Mouse (Mus musculus): Measurements from ENCODE around the gene Gtf2h5.

The Gtf2h5 gene

GRCm38 (mm10) chr17:6110956-6111355, 31.4 kb downstream of the Gtf2h5 start:
- in situ Hi-C loops (cut with MseI, MboI): no loop called here

GRCm38 (mm10) chr17:6113653-6114052, 34.1 kb downstream of the Gtf2h5 start:
- in situ Hi-C loops (cut with MseI, MboI): no loop called here

DNA sequence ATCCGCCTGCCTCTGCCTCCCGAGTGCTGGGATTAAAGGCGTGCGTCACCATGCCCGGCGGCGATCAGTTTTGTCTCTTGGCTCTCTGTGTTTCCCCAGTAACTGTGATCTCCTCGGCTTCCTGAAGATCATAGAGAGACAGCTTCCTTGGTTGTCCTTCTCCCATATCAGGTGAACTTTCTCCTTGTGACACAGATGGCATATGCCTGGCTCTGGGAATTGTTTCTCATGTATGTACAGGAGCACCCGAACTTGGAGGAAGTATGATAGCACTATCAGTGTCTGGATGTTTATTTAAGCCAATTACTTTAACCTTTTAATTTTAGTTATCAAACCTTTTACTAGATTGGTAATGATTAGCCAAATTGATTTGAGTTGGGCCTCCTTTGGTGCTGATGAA, 35.5 kb downstream of the Gtf2h5 start:
- in situ Hi-C loops (cut with MseI, MboI): no loop called here

DNA sequence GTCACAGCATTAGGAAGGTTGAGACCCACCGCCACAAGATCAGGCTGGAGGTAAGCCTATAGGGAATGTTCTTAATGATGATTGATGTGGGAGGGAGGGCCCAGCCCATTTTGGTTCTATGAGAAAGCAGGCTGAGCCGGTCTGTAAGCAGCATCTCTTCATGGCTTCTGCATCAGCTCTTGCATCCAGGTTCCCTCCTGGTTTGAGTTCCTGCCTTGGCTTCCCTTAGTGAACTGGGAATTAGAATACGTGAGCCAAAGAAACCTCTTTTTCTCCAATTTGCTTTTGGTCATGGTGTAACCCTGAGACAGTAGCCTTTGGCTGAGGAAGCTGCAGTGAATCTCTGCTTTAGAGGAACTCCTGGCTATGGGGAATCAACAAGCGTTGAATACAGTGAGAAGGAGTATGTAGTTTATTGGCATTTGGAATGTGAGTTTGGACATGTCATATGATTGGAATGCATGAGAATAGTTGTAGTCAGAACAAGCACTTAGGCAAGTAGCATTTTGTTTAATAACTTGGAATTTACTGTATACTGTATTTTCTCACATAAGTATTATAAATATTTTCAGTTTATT, 37.7 kb downstream of the Gtf2h5 start:
- in situ Hi-C loops (cut with MseI, MboI): no loop called here

- in situ Hi-C loops (cut with MseI, MboI): no loop called here
Measured at GRCm38 (mm10) chr17:6117917-6118316, 38.3 kb downstream of the Gtf2h5 start.

DNA sequence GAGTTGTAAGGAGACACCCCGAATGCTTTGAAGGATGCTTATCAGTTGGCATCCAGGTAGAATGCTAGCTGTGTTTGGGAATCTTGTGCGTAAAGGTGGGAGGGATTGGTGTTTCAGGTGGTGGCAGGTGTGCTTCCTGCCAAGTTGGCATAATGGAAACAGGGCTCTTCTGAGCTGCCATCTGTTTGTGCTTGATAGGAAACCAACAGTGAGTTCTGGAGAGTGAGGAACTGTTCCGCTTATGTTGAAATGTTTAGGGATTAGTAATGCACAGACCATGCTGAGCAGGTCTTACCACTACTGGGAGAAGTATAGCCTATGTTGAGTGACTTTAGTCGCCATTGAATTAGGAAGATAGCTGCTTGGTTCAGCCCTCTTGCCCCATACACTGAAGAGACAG, 39.3 kb downstream of the Gtf2h5 start:
- in situ Hi-C loops (cut with MseI, MboI): no loop called here

DNA sequence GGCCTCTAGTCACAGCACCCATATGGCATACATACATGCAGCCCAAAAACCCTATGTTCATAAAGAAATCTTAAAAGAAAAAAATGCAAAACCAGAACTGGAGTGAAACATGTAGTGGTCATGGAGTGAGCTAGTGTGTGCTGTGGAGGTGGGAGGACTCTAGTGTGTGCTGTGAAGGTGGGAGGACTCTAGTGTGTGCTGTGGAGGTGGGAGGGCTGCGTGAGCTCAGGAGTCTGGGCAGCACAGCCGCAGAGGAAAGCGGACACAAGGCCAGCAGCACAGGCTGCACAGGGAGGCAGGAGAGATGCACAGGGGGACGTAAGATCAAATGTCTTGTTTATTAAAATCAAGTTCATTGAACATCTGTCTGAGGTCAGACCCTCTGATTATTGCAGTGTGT, 44.2 kb downstream of the Gtf2h5 start:
- in situ Hi-C loops (cut with MseI, MboI): no loop called here

GRCm38 (mm10) chr17:6125441-6125840, 45.9 kb downstream of the Gtf2h5 start:
- in situ Hi-C loops (cut with MseI, MboI): no loop called here

GRCm38 (mm10) chr17:6128039-6128438, 48.5 kb downstream of the Gtf2h5 start:
- in situ Hi-C loops (cut with MseI, MboI): no loop called here

DNA sequence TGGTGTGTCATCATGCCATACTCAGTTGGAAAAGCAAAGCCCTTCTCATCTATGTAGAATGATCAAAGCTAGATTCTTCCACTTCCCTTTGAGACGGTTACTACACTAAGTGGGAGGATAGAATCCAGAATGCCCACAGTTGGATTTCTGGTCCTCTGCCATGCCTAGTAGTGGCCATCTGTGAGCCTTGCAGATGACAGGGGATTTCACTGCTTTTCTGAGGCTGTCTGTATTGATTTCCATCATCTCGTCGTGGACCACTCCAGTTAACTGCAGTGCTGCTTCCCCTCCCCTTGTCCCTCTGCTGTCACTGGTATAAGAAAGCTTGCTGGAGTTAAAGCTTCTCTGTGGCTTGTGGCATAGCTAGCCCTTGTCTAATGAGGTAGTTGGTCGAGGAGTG, 49.8 kb downstream of the Gtf2h5 start:
- in situ Hi-C loops (cut with MseI, MboI): no loop called here

GRCm38 (mm10) chr17:6131083-6131482, 51.5 kb downstream of the Gtf2h5 start:
- in situ Hi-C loops (cut with MseI, MboI): no loop called here

All from mouse trophoblast stem cell (cell line).